Mouse (Mus musculus) embryonic facial prominence, embryonic 15.5 days (tissue): ENCODE data around the gene Cdh16. TPM values are rescaled to one million over a fixed set of nuclear protein-coding genes. Genes with fewer than 3 reads are reported as not detected.
"Not testable (repeated sequence)": the region's sequence is repeated elsewhere in the genome, so short reads cannot be mapped to it uniquely, and the experiment has no call there.

Source experiments
- ATAC-seq: fragments of 200-750 bp; cut with Nextera tagmentation; 2 replicates; pipeline ENCODE4 v1.8.0; 2017; ENCODE audit warnings: low read depth, moderate TSS enrichment; ENCODE audit not compliant: insufficient number of reproducible peaks, low FRiP score, low TSS enrichment
- H3K27ac ChIP-seq: fragments of 300-500 bp; sonication (generic); replicated peaks from 2 replicates; pipeline ENCODE4 v1.5.1; 2015; ENCODE audit warnings: mild to moderate bottlenecking, inconsistent platforms
- H3K27me3 ChIP-seq: fragments of 300-500 bp; sonication (generic); 2 replicates; pipeline ENCODE4 v1.6.1; 2015; ENCODE audit warnings: inconsistent platforms
- H3K36me3 ChIP-seq: fragments of 300-500 bp; sonication (generic); 2 replicates; pipeline ENCODE4 v1.6.1; 2015; ENCODE audit warnings: mild to moderate bottlenecking, inconsistent platforms
- H3K4me1 ChIP-seq: fragments of 300-500 bp; sonication (generic); 2 replicates; pipeline ENCODE4 v1.6.1; 2015; ENCODE audit warnings: inconsistent platforms
- H3K4me2 ChIP-seq: fragments of 300-500 bp; sonication (generic); replicated peaks from 2 replicates; pipeline ENCODE4 v1.6.1; 2015; ENCODE audit warnings: mild to moderate bottlenecking, inconsistent platforms
- H3K4me3 ChIP-seq: fragments of 300-500 bp; sonication (generic); replicated peaks from 2 replicates; pipeline ENCODE4 v1.5.1; 2015; ENCODE audit warnings: mild to moderate bottlenecking, inconsistent platforms
- H3K9ac ChIP-seq: fragments of 300-500 bp; sonication (generic); 2 replicates; pipeline ENCODE4 v1.6.1; 2015; ENCODE audit warnings: inconsistent platforms
- H3K9me3 ChIP-seq: fragments of 300-500 bp; sonication (generic); replicated peaks from 2 replicates; pipeline ENCODE4 v1.6.1; 2016; ENCODE audit warnings: inconsistent platforms
- WGBS: fragments of 180-500 bp; shearing (Covaris S2); methylation state at CpG from one replicate; pipeline ENCODE4 v1.1.7; 2015; 5-methylcytosine and 5-hydroxymethylcytosine counted together
- polyA plus RNA-seq: library from polyadenylated mRNA; unstranded; fragments of >200 nt; fragmentation: Nextera tagmentation; extraction: Ambion mirVana; gene quantifications from 2 replicates; pipeline ENCODE4 v1.2.1, GENCODE M21; 2015

The Cdh16 gene
- polyA plus RNA-seq, 1 experiment from 2014 or later = 0.40 TPM

GRCm38 (mm10) chr8:104597656-104598055 is 26.5 kb downstream of the Cdh16 start:
- 87% methylated on average over 6 of the region's 6 CpGs for WGBS
- no peak for ATAC-seq
- Histone ChIP-seq H3K9ac (no peak overlapping the region), H3K27ac (no peak overlapping the region), H3K9me3 (no peaks in the 10 kb centered on the region), H3K4me3 (no peak overlapping the region), H3K36me3 (peaks cover 22% of the 10 kb centered on the region), H3K4me2 (no peak overlapping the region), H3K27me3 (no peaks in the 10 kb centered on the region), H3K4me1 (peaks cover 9% of the 10 kb centered on the region)

GRCm38 (mm10) chr8:104595773-104596536 is 28.2 kb downstream of the Cdh16 start:
- Histone ChIP-seq H3K4me3 (no peak overlapping the region), H3K27me3 (no peaks in the 10 kb centered on the region), H3K4me1 (peaks cover 11% of the 10 kb centered on the region; the same call in 1 of the 2 replicates), H3K4me2 (no peak overlapping the region), H3K36me3 (peaks cover 22% of the 10 kb centered on the region), H3K9ac (no peak overlapping the region), H3K27ac (no peak overlapping the region), H3K9me3 (no peaks in the 10 kb centered on the region)
- 83% methylated on average over 21 of the region's 21 CpGs for WGBS
- ATAC-seq = no peak

- Histone ChIP-seq H3K9me3 (no peaks in the 10 kb centered on the region), H3K4me1 (peaks cover 15% of the 10 kb centered on the region), H3K27ac (no peak overlapping the region), H3K27me3 (no peaks in the 10 kb centered on the region), H3K9ac (no peak overlapping the region), H3K4me3 (no peak overlapping the region), H3K4me2 (no peak overlapping the region), H3K36me3 (peaks cover 22% of the 10 kb centered on the region)
- WGBS = 94% methylated on average over 19 of the region's 19 CpGs
- ATAC-seq = no peak
Measured at GRCm38 (mm10) chr8:104594611-104595362, 29.4 kb downstream of the Cdh16 start.

- no peak overlapping the region for H3K27ac ChIP-seq
- H3K27me3 ChIP-seq = no peaks in the 10 kb centered on the region
- H3K9me3 ChIP-seq = no peaks in the 10 kb centered on the region
- peaks cover 15% of the 10 kb centered on the region for H3K4me1 ChIP-seq
- no peak for ATAC-seq
- H3K36me3 ChIP-seq = peaks cover 22% of the 10 kb centered on the region
- H3K4me3 ChIP-seq = no peak overlapping the region
- no peak overlapping the region for H3K4me2 ChIP-seq
- WGBS = 93% methylated on average over 31 of the region's 31 CpGs
- H3K9ac ChIP-seq = no peak overlapping the region
Measured at GRCm38 (mm10) chr8:104593536-104594325, 30.5 kb downstream of the Cdh16 start.

GRCm38 (mm10) chr8:104592566-104592965 is 31.6 kb downstream of the Cdh16 start:
- H3K4me2 ChIP-seq = 0 out of 2 replicates have a peak overlapping the region, but pooled peaks have one; percentile 83

GRCm38 (mm10) chr8:104591856-104592255 is 32.3 kb downstream of the Cdh16 start:
- Histone ChIP-seq H3K4me3 (peak overlapping the region; percentile 73), H3K9ac (peak overlapping the region; percentile 54), H3K4me2 (peak overlapping the region; percentile 83), H3K27me3 (no peaks in the 10 kb centered on the region), H3K4me1 (peaks cover 15% of the 10 kb centered on the region), H3K36me3 (peaks cover 22% of the 10 kb centered on the region), H3K9me3 (no peaks in the 10 kb centered on the region), H3K27ac (peak overlapping the region; percentile 86; the same call in 1 of the 2 replicates)
- no peak for ATAC-seq
- 1% methylated on average over 9 of the region's 9 CpGs for WGBS

More at GRCm38 (mm10) chr8:104592566-104592965, 31.6 kb downstream of the Cdh16 start:
- Histone ChIP-seq H3K4me1 (peaks cover 15% of the 10 kb centered on the region), H3K9ac (no peak overlapping the region), H3K27ac (no peak overlapping the region), H3K9me3 (no peaks in the 10 kb centered on the region), H3K36me3 (peaks cover 22% of the 10 kb centered on the region), H3K4me3 (peak overlapping the region; percentile 73; the same call in 1 of the 2 replicates), H3K27me3 (no peaks in the 10 kb centered on the region)
- 69% methylated on average over 6 of the region's 6 CpGs for WGBS
- ATAC-seq = no peak

- Histone ChIP-seq H3K4me3 (peak within 1 kb of the TSS; percentile 73), H3K4me1 (peaks cover 15% of the 10 kb centered on the region), H3K27ac (peak within 1 kb of the TSS; percentile 86), H3K9ac (peak within 1 kb of the TSS; percentile 54), H3K4me2 (peak within 1 kb of the TSS; percentile 83), H3K9me3 (no peaks in the 10 kb centered on the region), H3K36me3 (peaks cover 20% of the 10 kb centered on the region), H3K27me3 (no peaks in the 10 kb centered on the region)
- WGBS = under 1% methylated on average over 44 of the region's 44 CpGs
- peak; percentile 98 for ATAC-seq
Measured at GRCm38 (mm10) chr8:104591133-104591834, 32.9 kb downstream of the Cdh16 start, which contains the start of gene Pdp2. TSS of gene Pdp2 (plus strand) at chr8:104591451.

GRCm38 (mm10) chr8:104590284-104590683 is 33.9 kb downstream of the Cdh16 start:
- Histone ChIP-seq H3K4me3 (peak overlapping the region; percentile 73; the same call in 1 of the 2 replicates), H3K27ac (no peak overlapping the region), H3K36me3 (peaks cover 18% of the 10 kb centered on the region), H3K27me3 (no peaks in the 10 kb centered on the region), H3K9me3 (no peaks in the 10 kb centered on the region), H3K4me2 (no peak overlapping the region), H3K4me1 (peaks cover 15% of the 10 kb centered on the region), H3K9ac (no peak overlapping the region)
- 92% methylated on average over 3 of the region's 3 CpGs for WGBS
- ATAC-seq = no peak

GRCm38 (mm10) chr8:104584522-104584921 is 39.7 kb downstream of the Cdh16 start:
- no peak overlapping the region for H3K4me2 ChIP-seq
- 63% methylated on average over 1 of the region's 1 CpGs for WGBS
- H3K4me3 ChIP-seq = no peak overlapping the region
- ATAC-seq = no peak
- no peaks in the 10 kb centered on the region for H3K27me3 ChIP-seq
- no peak overlapping the region for H3K27ac ChIP-seq
- peaks cover 7% of the 10 kb centered on the region; the same call in 1 of the 2 replicates for H3K9me3 ChIP-seq
- H3K36me3 ChIP-seq = no peaks in the 10 kb centered on the region
- H3K9ac ChIP-seq = no peak overlapping the region
- no peaks in the 10 kb centered on the region for H3K4me1 ChIP-seq

- H3K9me3 ChIP-seq, ATAC-seq, H3K4me3 ChIP-seq, H3K36me3 ChIP-seq, H3K27me3 ChIP-seq, H3K9ac ChIP-seq, H3K4me2 ChIP-seq, H3K4me1 ChIP-seq, H3K27ac ChIP-seq: not testable (repeated sequence)
- 78% methylated on average over 17 of the region's 17 CpGs for WGBS
Measured at GRCm38 (mm10) chr8:104577606-104578005, 46.6 kb downstream of the Cdh16 start.
